Mouse (Mus musculus) thymus, postnatal 4 days (tissue): ENCODE data around the gene Ublcp1.
"Not testable (repeated sequence)": the region's sequence is repeated elsewhere in the genome, so short reads cannot be mapped to it uniquely, and the experiment has no call there.

ENCODE experiments used
- DNase-seq: peaks from one replicate; pipeline ENCODE4 v3.0.0; 2021

Gene Ublcp1

DNA sequence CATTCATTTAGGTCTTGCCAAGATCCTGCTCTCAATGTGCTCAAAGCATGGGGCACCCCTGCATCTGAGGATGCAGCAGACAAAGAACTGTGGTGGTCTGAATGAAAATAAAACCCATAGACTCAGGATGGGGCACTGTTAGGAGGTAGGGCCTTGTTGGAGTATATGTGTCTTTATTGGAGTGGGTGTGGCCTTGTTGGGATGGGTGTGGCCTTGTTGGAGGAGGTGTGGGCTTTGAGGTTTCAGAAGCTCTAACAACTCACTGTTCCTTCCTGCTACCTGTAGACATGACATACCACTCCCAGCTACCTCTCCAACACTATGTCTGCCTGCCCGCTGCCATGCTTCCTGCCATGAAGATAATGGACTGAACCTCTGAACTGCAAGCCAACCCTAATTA lies 18.8 kb upstream of the Ublcp1 start:
- DNase-seq: no peak

DNA sequence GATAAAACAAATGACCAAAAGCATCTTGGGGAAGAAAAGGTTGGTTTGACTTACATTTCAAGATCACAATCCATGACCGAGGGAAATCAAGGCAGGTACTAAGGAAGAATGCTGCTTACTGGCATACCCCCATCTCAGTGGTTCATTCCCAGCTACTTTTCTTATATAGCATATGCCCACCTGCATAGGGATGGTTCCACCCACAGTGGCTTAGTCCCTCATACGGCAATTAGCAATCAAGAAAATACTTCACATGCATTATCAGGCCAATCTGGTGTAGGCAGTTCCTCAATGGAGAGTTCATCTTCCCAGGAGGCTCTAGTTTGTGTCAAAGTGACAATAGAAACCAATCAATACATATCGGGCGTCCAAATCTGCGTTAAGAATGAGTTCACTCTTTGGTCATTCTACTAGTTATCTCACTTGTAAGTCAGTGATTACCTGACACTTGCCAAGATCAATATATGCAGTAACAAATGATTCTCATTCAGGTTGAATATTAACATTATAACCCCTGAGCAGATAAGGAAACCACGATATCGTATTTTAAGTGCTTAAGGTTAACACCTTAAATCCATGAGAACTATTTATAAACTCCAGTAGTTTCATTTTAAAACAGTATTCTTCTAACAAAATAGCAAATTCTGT lies 14.9 kb upstream of the Ublcp1 start:
- DNase-seq: no peak

- no peak for DNase-seq
These were observed 9.9 kb upstream of the Ublcp1 start for GRCm38 (mm10) chr11:44480246-44480645.

DNA sequence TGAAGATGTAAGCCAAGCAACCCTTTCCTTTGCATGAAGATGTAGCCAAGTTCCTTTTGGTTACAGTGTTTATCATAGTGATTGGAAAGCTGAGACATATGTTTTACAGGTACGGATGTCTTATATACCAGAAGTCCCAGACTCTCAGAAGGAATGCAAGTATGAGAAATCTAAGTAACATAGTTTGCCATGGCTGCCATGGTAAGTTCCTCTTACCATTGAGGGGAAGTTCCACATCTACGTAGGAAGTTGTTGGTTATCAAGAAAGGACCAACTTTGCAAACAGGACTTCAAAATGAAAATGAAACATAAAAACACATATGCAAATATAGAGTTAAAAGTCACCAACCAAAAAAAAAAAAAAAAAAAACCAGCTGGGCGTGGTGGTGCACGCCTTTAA lies 8.1 kb upstream of the Ublcp1 start:
- DNase-seq: no peak

DNA sequence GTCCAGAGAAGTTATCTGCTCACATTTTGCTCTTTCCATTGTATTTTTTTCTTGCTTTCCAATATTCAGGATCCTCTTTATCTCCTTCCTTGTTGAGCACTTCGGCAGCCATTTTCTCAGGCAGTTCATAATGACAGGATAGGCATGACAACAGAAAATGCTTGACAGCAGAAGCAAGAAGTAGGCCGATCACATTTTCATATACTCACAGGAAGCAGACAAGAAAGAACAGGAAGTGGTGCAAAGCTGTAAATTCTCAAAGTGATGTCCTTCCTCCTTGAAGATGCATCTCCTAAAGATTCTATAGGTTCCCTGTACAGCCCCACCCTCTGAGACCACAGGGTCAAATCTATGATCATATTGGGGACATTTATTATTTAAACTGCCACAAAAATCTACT lies 6.1 kb upstream of the Ublcp1 start:
- DNase-seq: no peak

DNA sequence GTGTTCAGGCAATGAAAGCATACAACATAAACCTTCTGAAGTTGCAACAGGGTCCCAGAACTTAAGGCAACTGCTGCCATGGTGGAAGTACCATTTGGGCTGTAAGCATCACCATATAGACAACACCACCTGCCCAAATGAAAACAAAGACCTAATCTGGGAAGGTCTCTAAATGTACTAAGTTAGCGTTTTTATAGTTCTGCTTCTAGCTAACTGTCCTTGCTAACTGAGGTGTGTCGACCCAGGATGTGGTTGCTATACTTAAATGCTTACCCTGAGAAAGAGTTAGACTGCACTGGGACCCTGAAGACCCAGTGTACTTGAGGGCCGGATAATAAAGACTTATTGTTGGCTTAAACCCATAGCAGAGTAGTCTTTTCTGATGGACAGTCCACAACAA lies 5.2 kb upstream of the Ublcp1 start:
- DNase-seq: no peak

- DNase-seq: peak; percentile 44
These were observed 1.2 kb upstream of the Ublcp1 start for GRCm38 (mm10) chr11:44471337-44471995.

GRCm38 (mm10) chr11:44469646-44470431 lies 459 bp downstream of the Ublcp1 start:
- no peak for DNase-seq

DNA sequence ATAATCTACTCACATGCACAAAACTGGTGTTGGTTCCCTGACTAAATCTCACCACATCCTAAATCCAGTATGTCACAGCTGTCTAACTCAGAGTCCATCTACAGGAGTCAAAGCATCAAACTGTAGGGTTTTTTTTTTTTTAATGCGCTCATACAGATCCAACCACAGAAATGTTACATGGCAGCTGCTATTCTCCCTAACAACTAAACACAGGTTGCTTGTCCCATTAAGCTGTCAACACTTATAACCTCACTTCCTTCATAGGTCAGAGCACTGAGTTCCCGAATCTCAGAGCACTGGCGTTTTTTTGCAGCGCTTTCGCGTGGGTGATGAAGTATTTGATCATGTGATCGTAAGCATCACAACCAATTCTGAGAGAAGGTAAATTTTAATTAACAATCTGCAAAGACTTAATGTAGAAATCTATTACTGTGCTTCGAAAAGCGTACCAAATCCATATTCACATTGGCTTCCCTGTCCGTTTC lies 1.9 kb downstream of the Ublcp1 start:
- DNase-seq: no peak

- no peak for DNase-seq
These were observed 3.3 kb downstream of the Ublcp1 start for GRCm38 (mm10) chr11:44466949-44467442.

GRCm38 (mm10) chr11:44461493-44461892 lies 8.8 kb downstream of the Ublcp1 start:
- DNase-seq: no peak

DNA sequence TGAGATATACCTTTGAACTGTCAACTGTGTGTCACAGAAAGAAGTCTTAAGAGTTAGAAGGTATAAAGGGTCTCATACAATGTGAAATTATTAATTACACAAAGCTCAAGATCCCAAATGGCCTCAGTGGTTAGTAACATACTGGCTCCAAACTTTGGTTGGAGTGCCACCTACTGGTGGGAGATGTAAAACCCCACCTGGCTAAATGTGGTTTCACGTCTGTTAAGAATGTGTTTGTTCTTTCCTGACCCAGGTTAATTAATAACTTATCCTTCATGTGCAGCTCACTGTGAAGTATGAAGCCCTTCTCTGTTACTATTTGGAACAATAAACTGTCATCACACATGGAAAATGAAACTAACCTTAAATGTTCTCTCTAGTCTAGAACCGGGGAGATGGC lies 16.9 kb downstream of the Ublcp1 start:
- DNase-seq: peak; percentile 79

- not testable (repeated sequence) for DNase-seq
These were observed 18.3 kb downstream of the Ublcp1 start for GRCm38 (mm10) chr11:44452016-44452415.

- DNase-seq: peak; percentile 41
These were observed 19.3 kb downstream of the Ublcp1 start for GRCm38 (mm10) chr11:44451046-44451445.

GRCm38 (mm10) chr11:44437786-44438185 lies 32.5 kb downstream of the Ublcp1 start:
- DNase-seq: no peak

DNA sequence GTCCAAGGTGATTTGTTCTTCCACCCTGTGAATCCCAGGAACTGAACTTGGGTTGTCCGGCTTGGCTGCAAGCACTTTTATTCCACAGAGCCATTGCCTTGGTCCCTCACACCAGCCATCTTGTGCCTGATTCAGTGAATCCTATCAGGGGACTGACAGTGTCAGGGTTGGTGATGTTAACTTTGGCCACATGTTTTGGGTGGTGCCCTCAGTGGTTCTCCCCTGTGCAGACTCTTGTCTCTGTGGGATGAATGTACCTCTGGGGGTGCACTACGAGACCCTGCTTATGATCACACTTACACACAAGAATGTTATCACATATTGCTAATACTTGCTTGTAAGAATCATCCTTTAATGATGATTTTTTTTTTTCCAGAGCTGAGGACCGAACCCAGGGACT lies 40.3 kb downstream of the Ublcp1 start:
- DNase-seq: no peak

GRCm38 (mm10) chr11:44427951-44428350 lies 42.3 kb downstream of the Ublcp1 start:
- DNase-seq: no peak

GRCm38 (mm10) chr11:44425626-44426025 lies 44.7 kb downstream of the Ublcp1 start:
- no peak for DNase-seq

GRCm38 (mm10) chr11:44425006-44425405 lies 45.3 kb downstream of the Ublcp1 start:
- no peak for DNase-seq

DNA sequence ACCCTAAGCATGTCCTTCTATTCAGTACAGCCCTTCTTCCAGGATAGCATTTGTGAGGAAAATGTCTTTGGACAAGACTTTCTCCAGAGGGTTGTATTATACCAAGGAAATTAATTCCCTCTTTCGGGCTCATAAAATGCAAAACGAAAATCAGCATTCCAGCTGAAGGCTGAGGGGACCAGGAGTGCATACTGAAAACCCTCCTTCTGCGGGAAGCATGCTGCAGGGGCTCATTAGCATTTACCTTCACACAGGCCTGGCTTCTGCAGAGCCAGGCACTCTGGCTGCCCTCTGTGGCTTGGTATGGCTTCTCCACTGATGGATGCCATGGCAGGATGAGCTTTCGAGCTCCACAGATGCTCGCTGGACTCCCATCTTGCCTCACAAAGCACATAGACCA lies 46.3 kb downstream of the Ublcp1 start:
- no peak for DNase-seq

GRCm38 (mm10) chr11:44423261-44423660 lies 47.0 kb downstream of the Ublcp1 start:
- no peak for DNase-seq

DNA sequence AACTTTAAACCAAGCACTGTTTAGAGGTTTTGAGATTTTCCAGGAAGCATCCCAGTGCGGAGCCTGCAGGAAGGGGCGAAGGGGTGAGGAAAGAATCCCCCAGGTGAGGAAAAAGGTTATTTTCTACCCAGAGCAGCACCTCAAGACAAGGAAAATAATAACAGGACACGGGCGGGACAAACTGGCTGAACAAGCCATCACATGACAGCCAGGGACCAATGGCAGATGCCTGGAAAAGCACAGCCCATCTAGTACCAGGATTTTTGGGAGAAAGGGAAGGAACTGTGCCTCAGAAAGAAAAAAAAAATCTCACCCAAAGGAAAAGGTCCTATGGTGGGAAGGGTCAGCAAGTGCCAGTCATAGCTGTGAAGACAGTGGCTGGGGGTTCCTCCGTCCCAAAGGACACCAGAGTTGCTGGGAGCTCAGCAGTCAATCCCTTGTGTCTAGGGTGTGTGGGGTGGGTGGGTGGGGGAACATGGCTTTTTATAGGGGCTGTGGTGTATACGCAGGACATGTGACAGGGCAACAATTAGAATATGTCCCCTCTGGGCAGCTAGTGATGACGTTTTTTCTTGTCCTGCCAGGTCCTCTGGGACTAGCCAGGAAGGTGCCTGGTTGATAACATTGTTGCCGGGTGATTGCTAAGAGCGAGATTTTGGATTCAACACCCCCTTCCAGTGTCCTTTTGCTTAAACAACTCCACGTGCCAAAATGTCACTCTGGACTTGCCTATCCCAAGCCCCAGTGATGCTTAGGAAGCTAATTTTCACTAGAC lies 47.8 kb downstream of the Ublcp1 start:
- no peak for DNase-seq

DNA sequence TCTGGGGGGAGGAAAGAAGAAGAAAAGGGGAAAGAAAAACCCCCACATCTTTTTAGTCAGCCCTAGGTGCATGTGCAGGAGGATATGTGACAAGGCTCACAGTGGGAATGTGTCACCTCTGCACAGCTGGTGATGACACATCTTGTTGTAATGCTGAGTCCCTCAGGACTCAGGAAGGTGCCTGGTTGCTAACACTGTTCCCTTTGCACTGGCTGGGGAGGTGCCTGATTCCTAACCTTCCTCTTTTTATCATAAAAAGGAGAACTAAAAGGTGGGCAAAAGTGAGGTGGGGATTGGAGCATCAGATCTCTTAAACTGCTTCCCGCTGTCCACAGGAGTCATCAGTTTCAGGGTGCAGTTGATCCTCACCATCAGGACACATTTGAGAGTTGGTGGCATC lies 52.9 kb downstream of the Ublcp1 start:
- DNase-seq: no peak
